Mouse (Mus musculus) limb, embryonic 14.5 days (tissue): ENCODE results near the gene Fbxw7. TPM values are rescaled to one million over a fixed set of nuclear protein-coding genes. Genes with fewer than 3 reads are reported as not detected.

Experiments
- ATAC-seq: fragments of 200-750 bp; cut with Nextera tagmentation; 2 replicates; pipeline ENCODE4 v1.8.0; 2017; ENCODE audit warnings: low read depth, moderate number of reproducible peaks, moderate TSS enrichment; ENCODE audit not compliant: low FRiP score
- DNase-seq: peaks from one replicate; pipeline ENCODE4 v3.0.0-alpha.2; 2015; ENCODE audit warnings: low spot score
- H3K27ac ChIP-seq: fragments of 300-500 bp; sonication (generic); replicated peaks from 2 replicates; pipeline ENCODE4 v1.5.1; 2014; ENCODE audit warnings: low read depth, mild to moderate bottlenecking, low read length, moderate library complexity, mixed read lengths
- H3K27me3 ChIP-seq: fragments of 300-500 bp; sonication (generic); 2 replicates; pipeline ENCODE4 v1.6.1; 2014; ENCODE audit warnings: low read length, mixed read lengths; ENCODE audit not compliant: control insufficient read depth, insufficient read depth
- H3K36me3 ChIP-seq: fragments of 300-500 bp; sonication (generic); 2 replicates; pipeline ENCODE4 v1.6.1; 2014; ENCODE audit warnings: mild to moderate bottlenecking, low read length, moderate library complexity, mixed read lengths; ENCODE audit not compliant: control insufficient read depth, insufficient read depth
- H3K4me1 ChIP-seq: fragments of 300-500 bp; sonication (generic); 2 replicates; pipeline ENCODE4 v1.6.1; 2014; ENCODE audit warnings: antibody characterized with exemption, low read length, mixed read lengths; ENCODE audit not compliant: control insufficient read depth, insufficient read depth
- H3K4me2 ChIP-seq: fragments of 300-500 bp; sonication (generic); replicated peaks from 2 replicates; pipeline ENCODE4 v1.6.1; 2014; ENCODE audit warnings: low read depth, mild to moderate bottlenecking, low read length, moderate library complexity; ENCODE audit not compliant: severe bottlenecking
- H3K4me3 ChIP-seq: fragments of 300-500 bp; sonication (generic); replicated peaks from 2 replicates; pipeline ENCODE4 v1.5.1; 2014; ENCODE audit warnings: low read length
- H3K9ac ChIP-seq: fragments of 300-500 bp; sonication (generic); 2 replicates; pipeline ENCODE4 v1.6.1; 2014; ENCODE audit warnings: mild to moderate bottlenecking, low read depth, low read length, moderate library complexity; ENCODE audit not compliant: severe bottlenecking
- H3K9me3 ChIP-seq: fragments of 300-500 bp; sonication (generic); 2 replicates; pipeline ENCODE4 v1.6.1; 2016; ENCODE audit warnings: low read length; ENCODE audit not compliant: control insufficient read depth
- POLR2A ChIP-seq: fragments of 200-500 bp; IDR thresholded peaks from 2 replicates; pipeline ENCODE4 v1.8.0; 2012; ENCODE audit warnings: inconsistent platforms, mild to moderate bottlenecking, moderate library complexity, borderline replicate concordance; ENCODE audit not compliant: insufficient read depth, insufficient read length; ENCODE audit errors: extremely low read depth
- WGBS: fragments of 180-500 bp; shearing (Covaris S2); extraction: QIAGEN DNeasy Blood & Tissue Kit; methylation state at CpG from one replicate; pipeline ENCODE4 v1.1.7; 2014; 5-methylcytosine and 5-hydroxymethylcytosine counted together
- polyA plus RNA-seq, 2 experiments: library from polyadenylated mRNA; depleted of rRNA in 1 of 2; stranded (reverse) in 1 of 2; unstranded in 1 of 2; fragments of >200 nt; fragmentation: Nextera tagmentation in 1 of 2; extraction: Ambion mirVana in 1 of 2; gene quantifications; 2 replicates each; pipeline versions ENCODE4 v1.2.1 to v1.2.3; 2012 to 2014

Gene Fbxw7
- polyA plus RNA-seq, 2 experiments = 10.6 to 13.4 TPM

GRCm38 (mm10) chr3:84774246-84775066, 40.6 kb upstream of the Fbxw7 start:
- no peaks in the 10 kb centered on the region for H3K9me3 ChIP-seq
- peak overlapping the region; percentile 33; the same call in 1 of the 2 replicates for H3K27ac ChIP-seq
- H3K27me3 ChIP-seq = no peaks in the 10 kb centered on the region
- no peak overlapping the region for H3K9ac ChIP-seq
- no peaks in the 10 kb centered on the region for H3K36me3 ChIP-seq
- peaks cover 17% of the 10 kb centered on the region for H3K4me1 ChIP-seq
- 20% methylated on average over 8 of the region's 8 CpGs for WGBS
- H3K4me3 ChIP-seq = no peak overlapping the region
- H3K4me2 ChIP-seq = no peak overlapping the region
- TF ChIP-seq POLR2A = no peak
- ATAC-seq (no peak), DNase-seq (no peak)

GRCm38 (mm10) chr3:84775067-84775423, 40.0 kb upstream of the Fbxw7 start:
- Histone ChIP-seq H3K36me3 (no peaks in the 10 kb centered on the region), H3K27ac (peak overlapping the region; percentile 33), H3K9ac (no peak overlapping the region), H3K4me3 (no peak overlapping the region), H3K27me3 (no peaks in the 10 kb centered on the region), H3K9me3 (no peaks in the 10 kb centered on the region), H3K4me2 (no peak overlapping the region), H3K4me1 (peaks cover 17% of the 10 kb centered on the region)
- DNase-seq = no peak
- 54% methylated on average over 6 of the region's 6 CpGs for WGBS
- ATAC-seq = no peak
- no peak for TF ChIP-seq POLR2A

- ATAC-seq (peak; percentile 62), DNase-seq (peak; percentile 47)
- Histone ChIP-seq H3K27me3 (no peaks in the 10 kb centered on the region), H3K4me1 (peaks cover 17% of the 10 kb centered on the region), H3K4me2 (no peak overlapping the region), H3K36me3 (no peaks in the 10 kb centered on the region), H3K9me3 (no peaks in the 10 kb centered on the region), H3K4me3 (no peak overlapping the region), H3K9ac (no peak overlapping the region), H3K27ac (peak overlapping the region; percentile 33)
- WGBS = 38% methylated on average over 4 of the region's 4 CpGs
- no peak for TF ChIP-seq POLR2A
Observed at GRCm38 (mm10) chr3:84775577-84775976, 39.5 kb upstream of the Fbxw7 start.

- DNase-seq (peak; percentile 15), ATAC-seq (no peak)
- Histone ChIP-seq H3K9me3 (no peaks in the 10 kb centered on the region), H3K27me3 (no peaks in the 10 kb centered on the region), H3K4me2 (no peak overlapping the region), H3K36me3 (no peaks in the 10 kb centered on the region), H3K27ac (peak overlapping the region; percentile 33), H3K4me1 (peaks cover 17% of the 10 kb centered on the region), H3K4me3 (no peak overlapping the region), H3K9ac (no peak overlapping the region)
- no peak for TF ChIP-seq POLR2A
- WGBS = 60% methylated on average over 1 of the region's 1 CpGs
Observed at GRCm38 (mm10) chr3:84776084-84776483, 39.0 kb upstream of the Fbxw7 start.

- DNase-seq (no peak), ATAC-seq (no peak)
- no peak overlapping the region for H3K4me2 ChIP-seq
- no peaks in the 10 kb centered on the region for H3K36me3 ChIP-seq
- H3K4me3 ChIP-seq = no peak overlapping the region
- H3K4me1 ChIP-seq = no peaks in the 10 kb centered on the region
- 85% methylated on average over 4 of the region's 4 CpGs for WGBS
- no peaks in the 10 kb centered on the region for H3K9me3 ChIP-seq
- no peak for TF ChIP-seq POLR2A
- H3K27me3 ChIP-seq = no peaks in the 10 kb centered on the region
- no peak overlapping the region for H3K27ac ChIP-seq
- H3K9ac ChIP-seq = no peak overlapping the region
Observed at GRCm38 (mm10) chr3:84787914-84788313, 27.2 kb upstream of the Fbxw7 start.
